Mouse (Mus musculus) heart, adult 2 months (tissue): ENCODE data around the gene Lrrc26.

Source experiments
- CTCF ChIP-seq: fragments of 200-600 bp; IDR thresholded peaks from 2 replicates; pipeline ENCODE4 v1.8.1; 2022; ENCODE audit warnings: antibody characterized with exemption, mild to moderate bottlenecking, moderate library complexity
- POLR2A ChIP-seq: fragments of 200-500 bp; IDR thresholded peaks from 2 replicates; pipeline ENCODE4 v1.6.1; 2011; ENCODE audit warnings: mild to moderate bottlenecking, low read depth, low read length, control low read depth; ENCODE audit not compliant: insufficient read depth

DNA sequence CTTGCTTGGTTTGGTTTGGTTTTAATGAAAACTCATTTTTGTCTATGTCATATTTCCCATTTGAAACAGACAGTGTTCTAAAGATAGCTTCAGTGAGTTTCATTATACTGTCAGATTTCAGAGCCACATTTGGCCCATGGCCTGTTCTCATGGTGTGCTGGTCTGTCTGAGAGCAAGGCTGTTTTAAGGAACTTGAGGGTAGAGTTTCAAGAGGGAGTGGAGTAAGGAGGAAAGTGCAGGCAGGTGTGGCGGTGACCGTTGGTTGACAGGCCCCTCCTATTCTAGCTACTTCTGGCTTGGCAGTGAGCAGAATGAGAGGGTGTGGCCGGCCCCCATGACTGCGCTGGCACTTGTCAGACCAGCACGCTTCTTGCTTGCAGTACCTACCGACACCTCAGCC is 48.6 kb downstream of the Lrrc26 start:
- TF ChIP-seq POLR2A (no peak), CTCF (no peak)
